Mouse (Mus musculus) G1E (cell line): ENCODE measurements at regions not wholly inside any gene's neighbourhood (a gene's known extent, or its start where the extent isn't known, plus 50 kb on each side); places are given as distances from the start of the nearest gene placed in this dataset.

Source experiments
- ATAC-seq: 2 replicates; pipeline ENCODE4 v1.8.0; 2016; ENCODE audit warnings: mild to moderate bottlenecking; ENCODE audit not compliant: insufficient number of reproducible peaks, poor library complexity, low FRiP score, severe bottlenecking; ENCODE audit errors: extremely low read depth
- DNase-seq: peaks from one replicate; pipeline ENCODE4 v3.0.0; 2012; ENCODE audit warnings: low spot score
- H3K27me3 ChIP-seq: 2 replicates; pipeline ENCODE4 v1.6.1; 2012; ENCODE audit warnings: mild to moderate bottlenecking, low read length, inconsistent platforms; ENCODE audit not compliant: insufficient read depth
- H3K36me3 ChIP-seq: replicated peaks from 2 replicates; pipeline ENCODE3; 2012; ENCODE audit warnings: mild to moderate bottlenecking, inconsistent platforms
- H3K4me1 ChIP-seq: 2 replicates; pipeline ENCODE4 v1.6.1; 2012; ENCODE audit warnings: low read depth, low read length, inconsistent platforms, mixed read lengths; ENCODE audit not compliant: insufficient read depth
- H3K4me3 ChIP-seq: 2 replicates; pipeline ENCODE4 v1.5.1; 2012; ENCODE audit warnings: low read depth, mild to moderate bottlenecking, inconsistent platforms, low read length, moderate library complexity, mixed read lengths
- H3K9me3 ChIP-seq: replicated peaks from 2 replicates; pipeline ENCODE4 v1.6.1; 2012; ENCODE audit warnings: inconsistent platforms
- CTCF ChIP-seq: IDR thresholded peaks from 2 replicates; pipeline ENCODE4 v1.5.1; 2012; ENCODE audit warnings: low read depth, low read length, inconsistent platforms, mixed read lengths
- GATA1 ChIP-seq: IDR thresholded peaks from 2 replicates; pipeline ENCODE4 v1.6.1; 2012; ENCODE audit warnings: borderline replicate concordance, low read length, inconsistent platforms, mixed read lengths
- GATA2 ChIP-seq: IDR thresholded peaks from 2 replicates; pipeline ENCODE4 v1.6.1; 2012; ENCODE audit warnings: low read depth, low read length, inconsistent platforms, borderline replicate concordance
- POLR2AphosphoS5 ChIP-seq: IDR thresholded peaks from 2 replicates; pipeline ENCODE4 v1.6.1; 2012; ENCODE audit warnings: low read depth, low read length, inconsistent platforms; ENCODE audit not compliant: insufficient replicate concordance
- TAL1 ChIP-seq: conservative IDR thresholded peaks from 2 replicates; pipeline ENCODE4 v1.6.1; 2012; ENCODE audit warnings: low read depth, low read length, inconsistent platforms, mixed read lengths

DNA sequence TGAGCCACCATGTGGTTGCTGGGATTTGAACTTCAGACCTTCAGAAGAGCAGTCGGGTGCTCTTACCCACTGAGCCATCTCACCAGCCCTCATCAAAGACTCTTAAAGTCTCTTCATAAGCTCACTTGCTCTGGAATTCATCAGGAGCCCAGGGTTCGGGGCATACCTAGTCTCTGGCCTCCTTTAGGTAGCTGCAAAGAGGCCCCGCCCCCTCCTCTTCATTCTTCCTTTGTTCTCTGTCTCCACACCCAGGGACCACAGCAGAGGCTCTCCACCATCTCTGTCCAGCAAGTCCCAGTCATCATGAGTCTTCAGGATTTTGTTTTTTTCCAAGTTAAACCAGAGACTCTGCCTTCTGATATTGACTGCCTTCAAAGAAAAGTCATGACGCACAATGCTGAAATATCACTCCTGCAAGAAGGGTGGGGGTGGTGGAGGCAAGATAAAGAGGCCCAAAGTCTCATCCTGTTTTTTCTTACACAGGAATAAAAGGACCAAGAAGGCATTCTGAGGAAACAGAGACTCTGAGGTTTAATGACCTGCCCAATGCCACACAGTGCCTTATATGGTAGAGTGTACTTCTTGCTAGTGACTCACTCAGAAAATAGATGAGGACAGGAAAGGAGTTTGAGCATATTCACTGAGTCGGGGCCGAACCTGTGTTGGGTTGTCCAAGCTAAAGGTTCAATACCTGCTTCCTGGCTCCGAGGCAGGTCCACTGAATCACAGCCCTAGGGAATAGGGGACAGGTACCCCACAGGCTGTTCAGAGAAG is 211.9 kb downstream of the Xxylt1 start:
- DNase-seq (no peak), ATAC-seq (no peak)
- Histone ChIP-seq H3K4me3 (no peak overlapping the region), H3K4me1 (peaks cover 9% of the 10 kb centered on the region), H3K36me3 (no peaks in the 10 kb centered on the region), H3K9me3 (no peaks in the 10 kb centered on the region), H3K27me3 (peaks cover 8% of the 10 kb centered on the region)
- TF ChIP-seq GATA2 (no peak), POLR2AphosphoS5 (no peak), TAL1 (no peak), CTCF (no peak), GATA1 (no peak)

DNA sequence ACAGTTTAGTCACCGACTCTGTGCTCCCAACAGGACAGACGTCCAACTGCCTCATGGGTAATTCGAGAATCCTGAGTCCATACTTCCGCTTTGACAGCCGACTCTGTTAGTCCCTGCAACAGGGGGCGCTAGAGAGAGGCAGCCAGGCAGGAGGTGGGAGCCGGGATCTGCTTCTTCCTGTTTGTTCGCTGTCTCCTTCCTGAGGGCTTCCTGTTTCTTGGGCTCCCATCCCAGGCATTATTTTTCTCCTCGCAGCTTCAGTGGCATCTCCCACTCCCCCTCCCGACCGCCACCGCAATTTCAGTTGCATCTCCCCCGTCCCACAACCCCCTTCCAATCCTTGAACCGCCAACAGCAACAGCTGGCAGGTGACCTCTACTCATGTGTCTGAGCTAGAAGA is 211.1 kb downstream of the Xxylt1 start:
- ATAC-seq (no peak), DNase-seq (no peak)
- H3K9me3 ChIP-seq, result no peaks in the 10 kb centered on the region
- peaks cover 8% of the 10 kb centered on the region; the same call in 1 of the 2 replicates for H3K27me3 ChIP-seq
- peaks cover 9% of the 10 kb centered on the region for H3K4me1 ChIP-seq
- no peaks in the 10 kb centered on the region for H3K36me3 ChIP-seq
- no peak for TF ChIP-seq GATA1
- TF ChIP-seq GATA2, result no peak
- no peak for TF ChIP-seq POLR2AphosphoS5
- TF ChIP-seq CTCF, result no peak
- no peak for TF ChIP-seq TAL1
- no peak overlapping the region for H3K4me3 ChIP-seq

DNA sequence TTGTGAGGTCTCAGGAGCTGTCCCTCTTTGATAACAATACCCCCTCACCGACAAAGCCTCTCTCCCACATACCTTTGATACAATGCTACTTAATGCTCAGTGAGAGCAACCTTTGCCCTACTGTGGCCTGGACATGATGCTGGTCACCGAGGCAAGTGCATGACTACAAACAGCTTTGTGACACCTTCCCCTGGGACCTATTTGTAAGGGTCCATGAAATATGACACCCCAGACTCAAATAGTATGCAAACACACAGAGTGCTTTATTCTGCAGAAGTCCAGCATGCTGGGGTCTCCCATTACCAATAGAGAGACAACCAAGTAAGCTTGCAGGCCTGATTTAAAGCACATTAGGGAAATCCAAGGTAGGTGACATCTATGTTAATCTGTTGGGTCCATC is 210.6 kb downstream of the Xxylt1 start:
- DNase-seq, result no peak
- Histone ChIP-seq H3K4me3 (no peak overlapping the region), H3K27me3 (peaks cover 8% of the 10 kb centered on the region; the same call in 1 of the 2 replicates), H3K9me3 (no peaks in the 10 kb centered on the region), H3K36me3 (no peaks in the 10 kb centered on the region), H3K4me1 (peaks cover 9% of the 10 kb centered on the region)
- ATAC-seq, result no peak
- TF ChIP-seq CTCF, result no peak
- no peak for TF ChIP-seq POLR2AphosphoS5
- no peak for TF ChIP-seq GATA1
- TF ChIP-seq GATA2, result no peak
- no peak for TF ChIP-seq TAL1

DNA sequence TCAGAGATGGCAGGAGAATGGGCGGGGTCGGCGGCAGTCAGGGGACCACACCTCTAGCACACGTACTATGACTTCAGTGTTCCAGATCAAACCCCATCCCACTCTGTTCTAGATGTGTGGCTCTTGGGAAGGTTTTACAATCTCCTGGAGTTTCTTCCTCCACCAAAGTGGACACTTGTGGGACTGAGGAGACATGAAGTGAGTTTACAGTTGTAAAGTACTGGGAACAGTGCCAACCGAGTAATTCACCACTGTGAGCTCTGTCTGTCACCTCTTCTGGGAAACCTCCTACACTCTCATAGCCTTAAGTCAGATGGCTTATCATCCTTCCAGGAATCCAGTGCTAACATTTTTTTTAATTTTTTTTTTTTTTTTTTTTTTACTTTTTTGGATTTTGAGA is 209.1 kb downstream of the Xxylt1 start:
- no peaks in the 10 kb centered on the region for H3K36me3 ChIP-seq
- H3K4me3 ChIP-seq, result no peak overlapping the region
- DNase-seq (peak; percentile 6), ATAC-seq (no peak)
- no peak for TF ChIP-seq GATA1
- TF ChIP-seq TAL1, result no peak
- H3K9me3 ChIP-seq, result no peaks in the 10 kb centered on the region
- H3K4me1 ChIP-seq, result peaks cover 9% of the 10 kb centered on the region
- peaks cover 8% of the 10 kb centered on the region; the same call in 1 of the 2 replicates for H3K27me3 ChIP-seq

DNA sequence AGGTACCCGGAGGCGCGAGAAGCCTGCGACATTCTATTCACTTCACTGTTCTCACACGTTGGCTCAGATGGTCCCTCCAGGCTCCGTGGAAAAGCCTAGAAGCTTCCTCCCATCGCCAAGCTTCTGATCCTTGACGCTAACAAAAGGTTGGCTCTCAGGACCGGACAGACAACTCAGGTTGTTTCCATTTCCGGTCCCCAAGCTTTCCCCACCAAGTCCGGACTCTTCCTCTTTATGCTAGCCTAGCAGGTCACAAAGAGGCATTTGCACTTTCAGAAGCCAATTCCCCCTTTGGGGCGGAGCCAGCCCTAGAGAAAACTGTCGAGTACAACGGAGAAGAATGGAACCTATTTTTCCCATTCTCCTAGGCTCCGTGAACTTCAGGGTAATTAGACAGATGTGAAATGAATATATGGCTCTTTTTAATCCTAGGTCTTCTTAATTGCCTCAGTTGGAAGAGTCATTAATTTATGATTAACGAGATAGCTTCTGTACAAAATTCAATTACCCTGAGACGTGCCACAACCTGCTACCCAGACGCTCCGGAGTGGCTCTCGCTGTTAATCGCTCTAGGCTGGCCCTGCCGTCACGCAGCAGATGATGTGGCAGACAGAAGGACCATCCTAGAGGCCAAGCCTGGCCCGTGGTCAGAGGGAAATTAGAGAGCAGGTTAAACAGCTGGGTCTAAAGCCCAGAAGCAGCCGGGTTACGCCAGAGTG is 207.6 kb downstream of the Xxylt1 start:
- Histone ChIP-seq H3K9me3 (no peaks in the 10 kb centered on the region), H3K36me3 (no peaks in the 10 kb centered on the region), H3K4me3 (no peak overlapping the region), H3K27me3 (peaks cover 6% of the 10 kb centered on the region; the same call in 1 of the 2 replicates), H3K4me1 (peaks cover 9% of the 10 kb centered on the region)
- TF ChIP-seq GATA1 (no peak), TAL1 (no peak), CTCF (no peak), POLR2AphosphoS5 (no peak), GATA2 (no peak)
- no peak for DNase-seq
- no peak for ATAC-seq

DNA sequence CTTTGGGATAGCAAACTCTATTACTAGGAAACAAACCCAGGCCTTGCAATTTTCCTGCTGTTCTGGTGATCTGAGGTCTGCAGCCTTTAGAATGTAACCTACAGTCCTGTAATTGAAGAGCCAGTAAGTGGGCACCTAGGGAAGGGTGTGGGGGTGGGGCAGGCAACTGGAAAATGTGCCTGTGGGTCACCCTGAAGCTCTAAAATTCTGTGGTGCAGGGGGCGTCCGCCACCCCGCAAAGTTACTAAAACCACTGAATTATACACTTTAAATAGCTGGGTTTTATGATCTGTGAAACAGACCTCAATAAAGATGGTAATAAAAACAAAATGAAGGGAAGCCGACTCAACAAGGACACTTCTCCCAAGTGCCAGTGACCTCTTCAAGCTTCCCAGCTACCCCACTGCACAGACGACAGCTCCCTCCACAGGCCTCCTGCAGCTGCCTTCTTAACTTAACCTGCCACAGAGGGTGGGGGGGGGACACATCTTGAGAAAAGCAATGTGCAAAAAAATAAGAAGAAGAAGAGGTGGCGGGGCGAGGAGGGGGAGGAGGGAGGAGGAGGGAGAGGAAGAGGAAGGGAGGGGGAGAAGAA is 205.9 kb downstream of the Xxylt1 start:
- H3K4me3 ChIP-seq, result no peak overlapping the region
- H3K9me3 ChIP-seq, result no peaks in the 10 kb centered on the region
- no peaks in the 10 kb centered on the region for H3K27me3 ChIP-seq
- TF ChIP-seq CTCF, result no peak
- no peak for TF ChIP-seq POLR2AphosphoS5
- TF ChIP-seq TAL1, result no peak
- TF ChIP-seq GATA2, result no peak
- TF ChIP-seq GATA1, result no peak
- no peak for DNase-seq
- peaks cover 5% of the 10 kb centered on the region for H3K4me1 ChIP-seq
- ATAC-seq, result no peak
- H3K36me3 ChIP-seq, result no peaks in the 10 kb centered on the region
